Mouse (Mus musculus) liver, embryonic 14.5 days (tissue): Measurements from ENCODE around the gene Zbed3. TPM values are rescaled to one million over a fixed set of nuclear protein-coding genes. Genes with fewer than 3 reads are reported as not detected.

Source experiments
- ATAC-seq: fragments of 200-750 bp; cut with Nextera tagmentation; 2 replicates; pipeline ENCODE4 v1.8.0; 2017; ENCODE audit warnings: moderate number of reproducible peaks, mild to moderate bottlenecking, moderate library complexity; ENCODE audit not compliant: insufficient read depth
- DNase-seq, 3 experiments: peaks; one replicate each; pipeline ENCODE4 v3.0.0-alpha.2; 2012 to 2013; ENCODE audit warnings: low read depth in 3 of 3, low spot score in 3 of 3
- H3K27ac ChIP-seq: fragments of 300-500 bp; sonication (generic); 2 replicates; pipeline ENCODE4 v1.5.1; 2014; ENCODE audit warnings: moderate library complexity, mild to moderate bottlenecking, control low read depth, inconsistent platforms
- H3K27me3 ChIP-seq: fragments of 300-500 bp; sonication (generic); 2 replicates; pipeline ENCODE4 v1.6.1; 2014; ENCODE audit warnings: mild to moderate bottlenecking, low read length, moderate library complexity; ENCODE audit not compliant: control insufficient read depth, insufficient read depth
- H3K36me3 ChIP-seq: fragments of 300-500 bp; sonication (generic); replicated peaks from 2 replicates; pipeline ENCODE4 v1.6.1; 2014; ENCODE audit warnings: low read depth; ENCODE audit not compliant: control insufficient read depth, insufficient read depth
- H3K4me1 ChIP-seq, 2 experiments: fragments of 200-500 bp in 1 of 2; fragments of 300-500 bp in 1 of 2; sonication (generic) in 1 of 2; replicated peaks; 2 replicates each; pipeline ENCODE4 v1.6.1; 2012 to 2014; ENCODE audit warnings: antibody characterized with exemption in 1 of 2, inconsistent platforms in 1 of 2, low read length in 1 of 2; ENCODE audit not compliant: control insufficient read depth in 2 of 2, insufficient read depth in 2 of 2
- H3K4me2 ChIP-seq: fragments of 300-500 bp; sonication (generic); 2 replicates; pipeline ENCODE4 v1.6.1; 2014; ENCODE audit warnings: low read depth, mild to moderate bottlenecking, control low read depth, moderate library complexity
- H3K4me3 ChIP-seq, 2 experiments: fragments of 200-500 bp in 1 of 2; fragments of 300-500 bp in 1 of 2; sonication (generic) in 1 of 2; 2 replicates each; pipeline ENCODE4 v1.5.1; 2012 to 2014; ENCODE audit warnings: low read depth in 2 of 2, low read length in 2 of 2, mild to moderate bottlenecking in 2 of 2, control low read depth in 1 of 2, inconsistent platforms in 1 of 2, moderate library complexity in 1 of 2; ENCODE audit not compliant: insufficient read depth in 1 of 2
- H3K9ac ChIP-seq: fragments of 300-500 bp; sonication (generic); replicated peaks from 2 replicates; pipeline ENCODE4 v1.6.1; 2014; ENCODE audit warnings: mild to moderate bottlenecking, control low read depth, moderate library complexity
- H3K9me3 ChIP-seq: fragments of 300-500 bp; sonication (generic); 2 replicates; pipeline ENCODE4 v1.6.1; 2016; ENCODE audit warnings: low read length, mixed read lengths; ENCODE audit not compliant: control insufficient read depth
- CTCF ChIP-seq: IDR thresholded peaks from 2 replicates; pipeline ENCODE4 v1.5.1; 2016; ENCODE audit warnings: antibody characterized with exemption, low read depth, control low read depth
- EP300 ChIP-seq: IDR thresholded peaks from 2 replicates; pipeline ENCODE4 v1.6.1; 2016; ENCODE audit warnings: antibody characterized with exemption, low read depth
- WGBS: fragments of 180-500 bp; shearing (Covaris S2); extraction: QIAGEN DNeasy Blood & Tissue Kit; methylation state at CpG from one replicate; pipeline ENCODE4 v1.1.7; 2014; ENCODE audit not compliant: insufficient replicate concordance; 5-methylcytosine and 5-hydroxymethylcytosine counted together
- polyA plus RNA-seq, 2 experiments: library from polyadenylated mRNA; depleted of rRNA in 1 of 2; stranded (reverse) in 1 of 2; unstranded in 1 of 2; fragments of >200 nt; fragmentation: Nextera tagmentation in 1 of 2; extraction: Ambion mirVana in 1 of 2; gene quantifications; 2 replicates each; pipeline versions ENCODE4 v1.2.1 to v1.2.3; 2012 to 2014

Zbed3 gene
- polyA plus RNA-seq, 2 experiments, result 4.1 to 4.6 TPM

DNA sequence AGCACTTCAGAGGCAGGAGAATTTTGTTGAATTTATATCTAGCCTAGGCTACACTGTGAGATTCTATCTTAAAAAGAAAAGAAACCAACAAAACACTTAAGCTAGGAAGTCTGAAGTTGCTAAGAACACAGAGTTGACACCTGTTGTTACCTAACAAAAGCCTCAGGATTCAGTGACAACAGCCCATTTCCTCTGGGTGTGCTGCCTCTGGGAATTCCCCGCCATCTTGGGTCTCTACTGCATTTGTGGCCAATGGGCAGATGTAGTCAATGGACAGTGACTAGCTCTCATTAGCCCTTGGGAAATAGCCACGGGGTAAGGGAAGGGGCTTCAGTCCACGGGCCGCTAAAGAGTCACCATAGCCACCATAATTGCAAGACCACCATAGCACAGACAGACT, 31.4 kb upstream of the Zbed3 start:
- 65% methylated on average over 4 of the region's 4 CpGs for WGBS
- no peaks in the 10 kb centered on the region for H3K9me3 ChIP-seq
- no peak overlapping the region for H3K27ac ChIP-seq
- H3K4me1 ChIP-seq, result no peaks in the 10 kb centered on the region
- no peaks in the 10 kb centered on the region for H3K36me3 ChIP-seq
- ATAC-seq (no peak), DNase-seq (no peak)
- no peak overlapping the region for H3K4me3 ChIP-seq
- H3K9ac ChIP-seq, result no peak overlapping the region
- H3K4me2 ChIP-seq, result no peak overlapping the region
- H3K27me3 ChIP-seq, result no peaks in the 10 kb centered on the region
- TF ChIP-seq EP300 (no peak), CTCF (no peak)

DNA sequence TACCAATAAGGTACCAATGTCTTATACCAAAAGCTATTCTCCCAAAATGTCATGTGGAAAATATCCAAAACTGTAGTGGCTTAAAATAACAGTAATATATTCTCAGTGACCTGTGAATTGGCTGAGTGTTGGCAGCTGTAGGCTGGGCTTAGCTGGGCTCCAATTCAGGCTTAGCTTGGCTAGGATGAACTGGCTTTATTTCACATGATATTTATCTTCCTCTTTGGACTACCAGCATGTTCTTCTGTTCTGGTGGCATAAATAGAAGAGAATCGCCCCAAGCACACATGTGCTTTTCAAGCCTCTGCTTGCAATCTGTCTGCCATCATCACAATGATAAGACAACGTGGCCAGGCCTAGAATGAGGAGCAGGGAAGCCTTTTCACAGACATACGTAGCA, 23.5 kb upstream of the Zbed3 start:
- H3K27ac ChIP-seq, result no peak overlapping the region
- no peak overlapping the region for H3K9ac ChIP-seq
- TF ChIP-seq CTCF (no peak), EP300 (no peak)
- H3K36me3 ChIP-seq, result no peaks in the 10 kb centered on the region
- H3K4me3 ChIP-seq, result no peak overlapping the region
- no peaks in the 10 kb centered on the region for H3K27me3 ChIP-seq
- H3K4me1 ChIP-seq, result no peaks in the 10 kb centered on the region
- DNase-seq (no peak), ATAC-seq (no peak)
- no peak overlapping the region for H3K4me2 ChIP-seq
- 40% methylated on average over 3 of the region's 3 CpGs for WGBS
- no peaks in the 10 kb centered on the region for H3K9me3 ChIP-seq

DNA sequence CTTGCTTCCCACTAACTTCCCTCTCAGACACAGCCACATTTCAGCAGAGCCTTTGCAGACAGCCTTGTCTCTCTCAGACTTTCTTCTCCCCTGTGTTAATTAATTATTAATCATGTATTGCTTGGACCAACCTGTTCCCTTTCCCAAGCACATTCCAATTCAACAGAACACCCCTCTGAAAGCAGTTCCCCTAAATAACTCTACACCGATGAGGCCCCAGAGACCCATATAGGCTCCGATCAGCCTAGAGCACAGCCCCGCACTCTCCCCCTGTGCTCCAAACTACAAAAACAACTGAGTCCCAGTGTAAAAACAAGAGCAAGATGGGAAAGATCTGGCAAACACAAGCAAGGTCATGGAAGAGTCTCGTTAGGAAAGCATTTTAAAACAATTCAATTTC, 16.8 kb upstream of the Zbed3 start:
- no peak for TF ChIP-seq EP300
- TF ChIP-seq CTCF, result no peak
- no peak overlapping the region for H3K4me3 ChIP-seq
- no peaks in the 10 kb centered on the region; a peak in 1 of 4 replicates for H3K4me1 ChIP-seq
- DNase-seq, result no peak
- H3K9me3 ChIP-seq, result no peaks in the 10 kb centered on the region
- H3K36me3 ChIP-seq, result no peaks in the 10 kb centered on the region
- no peak overlapping the region for H3K9ac ChIP-seq
- H3K27ac ChIP-seq, result no peak overlapping the region
- H3K4me2 ChIP-seq, result peak overlapping the region; percentile 15; the same call in 1 of the 2 replicates
- WGBS, result 64% methylated on average over 4 of the region's 4 CpGs
- no peak for ATAC-seq
- H3K27me3 ChIP-seq, result no peaks in the 10 kb centered on the region

DNA sequence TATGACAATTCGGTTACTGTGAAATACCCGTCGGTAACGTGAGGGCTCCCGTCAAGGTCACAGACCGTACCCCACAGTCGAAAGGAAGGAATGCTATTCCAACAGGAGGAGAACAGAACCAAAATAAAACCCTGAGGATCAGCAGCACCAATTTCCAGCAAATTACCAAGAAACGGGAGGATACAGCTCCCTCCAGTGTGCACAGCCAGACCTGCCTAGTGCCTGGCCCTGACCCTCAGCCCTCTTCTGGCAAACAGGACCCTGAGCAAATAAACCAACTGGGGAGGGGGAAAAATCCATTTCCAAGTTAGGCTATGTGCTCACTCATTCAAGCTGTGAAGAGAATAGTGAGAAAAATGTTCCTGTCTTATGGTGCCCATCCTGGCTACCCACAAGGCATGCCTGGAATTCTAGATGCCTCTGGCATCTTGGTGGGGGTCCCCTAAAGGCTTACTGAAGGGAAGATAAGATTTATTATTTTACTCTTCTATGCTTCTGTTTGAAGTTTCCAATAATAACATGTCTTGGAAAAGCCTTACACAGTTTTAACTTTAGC, 16.2 kb upstream of the Zbed3 start:
- no peak for ATAC-seq
- no peak for DNase-seq
- Histone ChIP-seq H3K4me2 (peak overlapping the region; percentile 15; the same call in 1 of the 2 replicates), H3K9ac (no peak overlapping the region), H3K27ac (no peak overlapping the region), H3K4me3 (no peak overlapping the region), H3K36me3 (no peaks in the 10 kb centered on the region), H3K9me3 (no peaks in the 10 kb centered on the region), H3K27me3 (no peaks in the 10 kb centered on the region), H3K4me1 (no peaks in the 10 kb centered on the region; a peak in 1 of 4 replicates)
- TF ChIP-seq EP300 (no peak), CTCF (0 out of 2 replicates have a peak, but pooled peaks have one; percentile 7)
- 64% methylated on average over 8 of the region's 8 CpGs for WGBS

DNA sequence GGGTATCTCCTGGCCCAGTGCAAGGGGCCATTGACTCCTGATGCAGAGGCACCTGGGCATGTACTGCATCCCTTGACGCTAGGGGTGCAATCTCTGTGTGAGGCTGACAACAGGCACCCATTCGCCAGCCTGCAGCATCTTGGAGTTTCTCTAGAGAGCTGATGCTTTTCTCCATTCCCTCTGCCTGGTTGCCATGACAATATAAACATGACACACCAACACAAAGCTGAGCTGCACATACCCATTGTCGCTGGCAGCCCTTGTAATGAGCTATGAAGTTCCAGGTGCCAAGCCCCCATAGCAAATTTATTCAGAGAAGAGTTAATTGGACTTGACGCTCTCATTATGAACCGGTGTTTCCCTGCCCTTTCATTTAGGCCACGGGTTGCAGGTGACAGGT, 11.4 kb upstream of the Zbed3 start:
- no peak overlapping the region for H3K4me3 ChIP-seq
- no peak overlapping the region for H3K4me2 ChIP-seq
- no peak overlapping the region for H3K9ac ChIP-seq
- H3K27ac ChIP-seq, result no peak overlapping the region
- WGBS, result 61% methylated on average over 6 of the region's 6 CpGs
- H3K9me3 ChIP-seq, result no peaks in the 10 kb centered on the region
- no peaks in the 10 kb centered on the region for H3K27me3 ChIP-seq
- H3K4me1 ChIP-seq, result no peaks in the 10 kb centered on the region
- H3K36me3 ChIP-seq, result no peaks in the 10 kb centered on the region
- no peak for TF ChIP-seq EP300
- no peak for TF ChIP-seq CTCF
- no peak for DNase-seq
- ATAC-seq, result no peak
